Mouse (Mus musculus) cerebellum, adult 2 months (tissue): Measurements from ENCODE around the gene Taar1. TPM values are rescaled to one million over a fixed set of nuclear protein-coding genes. Genes with fewer than 3 reads are reported as not detected.

Experiments used
- DNase-seq, 2 experiments: peaks; one replicate each; pipeline ENCODE4 v3.0.0; 2021
- H3K27ac ChIP-seq: fragments of 200-500 bp; 2 replicates; pipeline ENCODE4 v1.5.1; 2012; ENCODE audit warnings: low read length, control low read depth, inconsistent platforms; ENCODE audit not compliant: insufficient read depth
- H3K27me3 ChIP-seq: fragments of 200-500 bp; 2 replicates; pipeline ENCODE4 v1.6.1; 2012; ENCODE audit warnings: inconsistent platforms, mild to moderate bottlenecking, low read length, moderate library complexity; ENCODE audit not compliant: control insufficient read depth, insufficient read depth
- H3K4me1 ChIP-seq: fragments of 200-500 bp; 2 replicates; pipeline ENCODE4 v1.6.1; 2011; ENCODE audit warnings: low read length; ENCODE audit not compliant: control insufficient read depth, insufficient read depth
- H3K4me3 ChIP-seq: fragments of 200-500 bp; replicated peaks from 2 replicates; pipeline ENCODE3; 2011; ENCODE audit warnings: mild to moderate bottlenecking, low read depth, low read length, control low read depth; ENCODE audit not compliant: insufficient read depth
- CTCF ChIP-seq: fragments of 200-500 bp; IDR thresholded peaks from 2 replicates; pipeline ENCODE4 v1.5.1; 2011; ENCODE audit warnings: low read depth, mild to moderate bottlenecking, control low read depth, low read length, moderate library complexity, borderline replicate concordance; ENCODE audit not compliant: insufficient read depth
- POLR2A ChIP-seq: fragments of 200-500 bp; IDR thresholded peaks from 2 replicates; pipeline ENCODE4 v1.6.1; 2011; ENCODE audit warnings: low read length, control low read depth, borderline replicate concordance; ENCODE audit not compliant: insufficient read depth
- WGBS: fragments of 180-500 bp; shearing (Covaris S2); methylation state at CpG from one replicate; pipeline ENCODE4 v1.1.7; 2018; 5-methylcytosine and 5-hydroxymethylcytosine counted together
- polyA plus RNA-seq: library from polyadenylated mRNA; depleted of rRNA; stranded (reverse); fragments of >200 nt; gene quantifications from 2 replicates; pipeline ENCODE4 v1.2.3, GENCODE M21; 2012; rRNA removed

The Taar1 gene
- not detected in 2 replicates for polyA plus RNA-seq

DNA sequence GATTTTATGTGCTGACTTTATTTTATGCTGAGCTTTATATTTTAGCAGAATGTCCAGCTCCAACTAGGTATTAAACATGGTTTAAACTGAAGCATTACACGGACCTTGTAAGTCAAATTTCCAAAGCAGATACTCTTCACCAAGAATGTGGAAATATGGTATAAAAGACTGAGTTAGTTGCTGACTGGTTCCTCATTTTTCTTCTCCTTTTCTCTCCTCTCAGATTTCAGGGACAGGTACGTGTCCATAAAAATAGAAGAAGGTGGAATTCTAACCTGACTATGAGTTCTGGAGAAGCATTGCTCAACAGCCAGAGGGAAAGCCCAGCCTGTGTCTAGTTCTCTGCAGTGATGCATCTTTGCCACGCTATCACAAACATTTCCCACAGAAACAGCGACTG, at the start of gene Taar1:
Gene Taar1 (plus strand): TSS at position 301 of the 400 bp plus-strand sequence.
- no peaks in the 10 kb centered on the region for H3K4me1 ChIP-seq
- no peak for DNase-seq
- H3K27ac ChIP-seq = no peak within 1 kb of the TSS
- TF ChIP-seq CTCF (no peak), POLR2A (no peak)
- no peaks in the 10 kb centered on the region for H3K27me3 ChIP-seq
- 94% methylated on average over 4 of the region's 4 CpGs for WGBS
- H3K4me3 ChIP-seq = no peak within 1 kb of the TSS

DNA sequence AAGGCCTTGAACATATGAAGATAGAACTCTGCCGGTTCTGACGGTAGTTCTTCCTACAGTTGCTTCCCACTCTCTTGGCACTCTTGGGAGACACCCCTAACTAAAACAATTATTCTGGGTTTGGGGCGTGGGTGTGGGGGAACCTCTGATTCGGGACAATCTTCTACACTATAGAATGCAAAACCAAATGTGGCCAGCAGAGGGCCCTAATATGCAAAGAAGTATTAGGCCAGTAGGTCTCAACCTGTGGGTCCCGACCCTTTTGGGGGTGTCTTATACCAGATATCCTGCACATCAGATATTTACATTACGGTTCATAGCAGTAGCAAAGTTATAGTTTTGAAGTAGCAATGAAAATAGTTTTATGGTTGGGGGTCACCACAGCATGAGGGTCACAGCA, 39.5 kb upstream of the Taar1 start:
- 87% methylated on average over 6 of the region's 6 CpGs for WGBS
- DNase-seq = no peak
- H3K27ac ChIP-seq = no peak overlapping the region
- no peaks in the 10 kb centered on the region for H3K4me1 ChIP-seq
- H3K27me3 ChIP-seq = no peaks in the 10 kb centered on the region
- H3K4me3 ChIP-seq = no peak overlapping the region
- TF ChIP-seq POLR2A (no peak), CTCF (peak; percentile 25; the same call in 1 of the 2 replicates)

- TF ChIP-seq CTCF (no peak), POLR2A (no peak)
- DNase-seq = no peak
- 98% methylated on average over 1 of the region's 1 CpGs for WGBS
These were observed 35.2 kb upstream of the Taar1 start for GRCm38 (mm10) chr10:23884910-23885309.

GRCm38 (mm10) chr10:23886060-23886459, 34.1 kb upstream of the Taar1 start:
- no peak overlapping the region for H3K4me3 ChIP-seq
- no peaks in the 10 kb centered on the region for H3K4me1 ChIP-seq
- TF ChIP-seq POLR2A (no peak), CTCF (no peak)
- no peak overlapping the region for H3K27ac ChIP-seq
- 80% methylated on average over 3 of the region's 3 CpGs for WGBS
- no peaks in the 10 kb centered on the region for H3K27me3 ChIP-seq
- DNase-seq = no peak

More at GRCm38 (mm10) chr10:23884910-23885309, 35.2 kb upstream of the Taar1 start:
- Histone ChIP-seq H3K27ac (no peak overlapping the region), H3K4me1 (no peaks in the 10 kb centered on the region), H3K27me3 (no peaks in the 10 kb centered on the region), H3K4me3 (no peak overlapping the region)

DNA sequence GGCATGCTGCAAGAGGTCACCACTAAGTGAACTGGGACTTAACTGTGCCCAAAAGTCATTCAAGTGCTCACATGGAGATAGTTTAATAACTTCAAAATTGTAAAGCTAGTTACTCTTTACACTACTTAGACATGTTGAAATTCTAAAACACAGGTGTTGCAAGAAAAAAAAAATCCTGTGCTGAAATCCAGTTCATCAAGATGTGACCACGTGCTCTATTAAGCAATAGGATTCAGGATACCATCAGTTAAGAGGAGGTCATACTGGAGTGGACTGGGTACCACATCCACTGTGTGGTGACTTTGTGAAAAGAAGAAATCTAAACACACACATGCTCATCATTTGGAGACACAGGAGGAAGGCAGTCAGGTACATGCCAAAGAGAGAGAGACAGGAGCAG, 27.2 kb upstream of the Taar1 start:
- Histone ChIP-seq H3K4me1 (no peaks in the 10 kb centered on the region), H3K27me3 (no peaks in the 10 kb centered on the region), H3K27ac (no peak overlapping the region), H3K4me3 (no peak overlapping the region)
- TF ChIP-seq POLR2A = no peak
- no peak for TF ChIP-seq CTCF
- no peak for DNase-seq
- WGBS = 92% methylated on average over 1 of the region's 1 CpGs

GRCm38 (mm10) chr10:23894601-23895349, 25.4 kb upstream of the Taar1 start, which contains the start of gene Vnn1:
Gene Vnn1 (plus strand): TSS chr10:23894688.
- H3K4me3 ChIP-seq = peak within 1 kb of the TSS; percentile 0
- DNase-seq = peak in 1 of 2 experiments; percentile 7
- H3K27ac ChIP-seq = no peak within 1 kb of the TSS
- TF ChIP-seq POLR2A (no peak), CTCF (no peak)
- 24% methylated on average over 21 of the region's 21 CpGs for WGBS
- no peaks in the 10 kb centered on the region for H3K27me3 ChIP-seq
- H3K4me1 ChIP-seq = no peaks in the 10 kb centered on the region

DNA sequence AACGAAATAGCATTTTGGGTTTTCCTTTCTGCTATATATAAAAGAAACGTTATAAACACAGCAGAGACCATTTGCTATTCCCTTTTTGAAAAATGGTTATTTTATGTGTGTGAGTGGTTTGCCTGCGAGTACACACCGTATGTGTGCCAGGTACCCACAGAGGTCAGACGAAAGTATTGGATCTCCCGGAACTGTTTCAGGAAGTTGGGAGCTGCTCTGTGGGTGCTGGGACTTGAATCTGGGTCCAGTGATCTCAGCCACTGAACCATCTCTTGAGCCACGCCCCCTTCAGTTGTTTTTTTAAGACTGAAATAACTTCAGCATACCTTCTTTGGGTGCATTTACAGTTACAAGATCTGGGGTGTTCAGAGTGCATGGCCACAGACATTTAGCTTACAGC, 24.8 kb upstream of the Taar1 start:
- no peaks in the 10 kb centered on the region for H3K27me3 ChIP-seq
- no peak for DNase-seq
- 78% methylated on average over 7 of the region's 7 CpGs for WGBS
- H3K27ac ChIP-seq = no peak overlapping the region
- TF ChIP-seq CTCF (no peak), POLR2A (no peak)
- H3K4me3 ChIP-seq = no peak overlapping the region
- H3K4me1 ChIP-seq = no peaks in the 10 kb centered on the region

DNA sequence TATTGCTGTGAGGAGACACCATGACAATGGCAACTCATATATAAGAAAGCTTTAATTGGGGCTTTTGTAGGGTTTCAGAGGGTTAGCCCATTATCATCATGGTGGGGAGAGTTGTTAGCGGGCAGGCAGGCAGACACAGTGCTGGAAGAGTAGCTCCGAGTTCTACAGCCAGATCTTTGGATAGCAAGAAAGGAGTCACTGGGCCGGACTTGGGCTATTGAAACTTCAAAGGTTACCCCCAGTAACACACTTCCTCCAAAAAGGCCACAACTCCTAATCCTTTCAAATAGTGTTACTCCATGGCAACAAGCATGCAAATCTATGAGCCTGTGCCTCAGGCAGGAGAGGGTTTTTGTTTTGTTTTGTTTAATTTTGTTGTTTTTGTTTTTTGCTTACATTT, 19.0 kb upstream of the Taar1 start:
- Histone ChIP-seq H3K27ac (no peak overlapping the region), H3K4me1 (no peaks in the 10 kb centered on the region), H3K4me3 (no peak overlapping the region), H3K27me3 (no peaks in the 10 kb centered on the region)
- DNase-seq = no peak
- TF ChIP-seq CTCF (no peak), POLR2A (no peak)
- 64% methylated on average over 3 of the region's 3 CpGs for WGBS
